Mouse (Mus musculus) midbrain, embryonic 11.5 days (tissue): ENCODE results near the gene Tmem266. TPM values are rescaled to one million over a fixed set of nuclear protein-coding genes. Genes with fewer than 3 reads are reported as not detected.
A peak's percentile ranks its signal among the peaks of the same experiment; 100 is the strongest.

Experiments used
- ATAC-seq: fragments of 200-750 bp; cut with Nextera tagmentation; 2 replicates; pipeline ENCODE4 v1.8.0; 2017; ENCODE audit warnings: moderate TSS enrichment, moderate library complexity; ENCODE audit not compliant: low FRiP score
- DNase-seq: peaks from one replicate; pipeline ENCODE4 v3.0.0; 2015; ENCODE audit warnings: low spot score; ENCODE audit errors: missing footprints
- H3K27ac ChIP-seq: fragments of 300-500 bp; sonication (generic); 2 replicates; pipeline ENCODE4 v1.5.1; 2014; ENCODE audit warnings: low read depth, low read length
- H3K27me3 ChIP-seq: fragments of 300-500 bp; sonication (generic); 2 replicates; pipeline ENCODE4 v1.6.1; 2014; ENCODE audit warnings: mild to moderate bottlenecking, low read length, moderate library complexity, mixed read lengths; ENCODE audit not compliant: control insufficient read depth, insufficient read depth
- H3K36me3 ChIP-seq: fragments of 300-500 bp; sonication (generic); 2 replicates; pipeline ENCODE4 v1.6.1; 2014; ENCODE audit warnings: mild to moderate bottlenecking, low read length, moderate library complexity, mixed read lengths; ENCODE audit not compliant: control insufficient read depth, insufficient read depth
- H3K4me1 ChIP-seq: fragments of 300-500 bp; sonication (generic); 2 replicates; pipeline ENCODE4 v1.6.1; 2014; ENCODE audit warnings: low read length; ENCODE audit not compliant: control insufficient read depth, insufficient read depth
- H3K4me2 ChIP-seq: fragments of 300-500 bp; sonication (generic); 2 replicates; pipeline ENCODE4 v1.6.1; 2014; ENCODE audit warnings: mild to moderate bottlenecking, moderate library complexity
- H3K4me3 ChIP-seq: fragments of 300-500 bp; sonication (generic); 2 replicates; pipeline ENCODE4 v1.5.1; 2014; ENCODE audit warnings: low read depth, low read length
- H3K9ac ChIP-seq: fragments of 300-500 bp; sonication (generic); 2 replicates; pipeline ENCODE4 v1.6.1; 2014; ENCODE audit warnings: low read length
- H3K9me3 ChIP-seq: fragments of 300-500 bp; sonication (generic); 2 replicates; pipeline ENCODE4 v1.6.1; 2016; ENCODE audit warnings: low read length; ENCODE audit not compliant: control insufficient read depth
- WGBS: fragments of 180-500 bp; shearing (Covaris S2); extraction: QIAGEN DNeasy Blood & Tissue Kit; methylation state at CpG from one replicate; pipeline ENCODE4 v1.1.7; 2014; 5-methylcytosine and 5-hydroxymethylcytosine counted together
- polyA plus RNA-seq: library from polyadenylated mRNA; unstranded; fragments of >200 nt; fragmentation: Nextera tagmentation; extraction: Ambion mirVana; gene quantifications from 2 replicates; pipeline ENCODE4 v1.2.1, GENCODE M21; 2014

Gene Tmem266
- polyA plus RNA-seq, 1 experiment from 2014 or later: 0.57 TPM

- H3K36me3 ChIP-seq: no peaks in the 10 kb centered on the region
- H3K9ac ChIP-seq: no peak overlapping the region
- DNase-seq: peak; percentile 92
- WGBS: 30% methylated on average over 8 of the region's 8 CpGs
- 0 out of 2 replicates have a peak overlapping the region, but pooled peaks have one; percentile 6 for H3K27ac ChIP-seq
- no peaks in the 10 kb centered on the region for H3K9me3 ChIP-seq
- no peak overlapping the region for H3K4me2 ChIP-seq
- H3K4me3 ChIP-seq: no peak overlapping the region
- peak; percentile 83 for ATAC-seq
- no peaks in the 10 kb centered on the region for H3K27me3 ChIP-seq
- peaks cover 16% of the 10 kb centered on the region for H3K4me1 ChIP-seq
These were observed 28.6 kb downstream of the Tmem266 start for GRCm38 (mm10) chr9:55355270-55355834.

- Histone ChIP-seq H3K9me3 (no peaks in the 10 kb centered on the region), H3K4me2 (no peak overlapping the region), H3K27ac (no peak overlapping the region), H3K36me3 (no peaks in the 10 kb centered on the region), H3K4me3 (no peak overlapping the region), H3K4me1 (peaks cover 16% of the 10 kb centered on the region), H3K9ac (no peak overlapping the region), H3K27me3 (no peaks in the 10 kb centered on the region)
- ATAC-seq (no peak), DNase-seq (no peak)
- WGBS: 84% methylated on average over 1 of the region's 1 CpGs
These were observed 30.5 kb downstream of the Tmem266 start for GRCm38 (mm10) chr9:55357164-55357563.

- DNase-seq (no peak), ATAC-seq (no peak)
- Histone ChIP-seq H3K4me1 (peaks cover 5% of the 10 kb centered on the region), H3K36me3 (no peaks in the 10 kb centered on the region), H3K9me3 (no peaks in the 10 kb centered on the region), H3K4me3 (no peak overlapping the region), H3K27me3 (no peaks in the 10 kb centered on the region), H3K27ac (no peak overlapping the region), H3K9ac (no peak overlapping the region), H3K4me2 (no peak overlapping the region)
- WGBS: 74% methylated on average over 3 of the region's 3 CpGs
These were observed 33.7 kb downstream of the Tmem266 start for GRCm38 (mm10) chr9:55360372-55360771.

GRCm38 (mm10) chr9:55360861-55361260 is 34.1 kb downstream of the Tmem266 start:
- no peak overlapping the region for H3K4me2 ChIP-seq
- no peaks in the 10 kb centered on the region for H3K36me3 ChIP-seq
- WGBS: 65% methylated on average over 7 of the region's 7 CpGs
- H3K27ac ChIP-seq: no peak overlapping the region
- no peaks in the 10 kb centered on the region for H3K27me3 ChIP-seq
- DNase-seq: no peak
- H3K4me1 ChIP-seq: peaks cover under 1% of the 10 kb centered on the region; the same call in 1 of the 2 replicates
- no peak overlapping the region for H3K4me3 ChIP-seq
- H3K9ac ChIP-seq: no peak overlapping the region
- H3K9me3 ChIP-seq: no peaks in the 10 kb centered on the region
- no peak for ATAC-seq

GRCm38 (mm10) chr9:55361969-55362368 is 35.3 kb downstream of the Tmem266 start:
- ATAC-seq (no peak), DNase-seq (no peak)
- Histone ChIP-seq H3K4me1 (no peaks in the 10 kb centered on the region), H3K9me3 (no peaks in the 10 kb centered on the region), H3K36me3 (no peaks in the 10 kb centered on the region), H3K4me3 (no peak overlapping the region), H3K27ac (no peak overlapping the region), H3K9ac (no peak overlapping the region), H3K27me3 (no peaks in the 10 kb centered on the region), H3K4me2 (no peak overlapping the region)
- 85% methylated on average over 5 of the region's 5 CpGs for WGBS

- no peak for ATAC-seq
- Histone ChIP-seq H3K27ac (no peak overlapping the region), H3K4me3 (no peak overlapping the region), H3K9ac (no peak overlapping the region), H3K4me1 (no peaks in the 10 kb centered on the region), H3K9me3 (no peaks in the 10 kb centered on the region), H3K4me2 (no peak overlapping the region), H3K36me3 (no peaks in the 10 kb centered on the region), H3K27me3 (no peaks in the 10 kb centered on the region)
- DNase-seq: no peak
These were observed 37.0 kb downstream of the Tmem266 start for GRCm38 (mm10) chr9:55363707-55364106.

GRCm38 (mm10) chr9:55368011-55368410 is 41.3 kb downstream of the Tmem266 start:
- no peaks in the 10 kb centered on the region for H3K4me1 ChIP-seq
- no peak for ATAC-seq
- H3K36me3 ChIP-seq: no peaks in the 10 kb centered on the region
- H3K27ac ChIP-seq: no peak overlapping the region
- no peak overlapping the region for H3K4me3 ChIP-seq
- H3K9ac ChIP-seq: no peak overlapping the region
- H3K9me3 ChIP-seq: no peaks in the 10 kb centered on the region
- no peak for DNase-seq
- no peaks in the 10 kb centered on the region for H3K27me3 ChIP-seq
- WGBS: 56% methylated on average over 3 of the region's 3 CpGs
- H3K4me2 ChIP-seq: no peak overlapping the region

GRCm38 (mm10) chr9:55371908-55372307 is 45.2 kb downstream of the Tmem266 start:
- Histone ChIP-seq H3K9ac (no peak overlapping the region), H3K4me2 (no peak overlapping the region), H3K36me3 (no peaks in the 10 kb centered on the region), H3K27me3 (no peaks in the 10 kb centered on the region), H3K4me1 (no peaks in the 10 kb centered on the region), H3K9me3 (no peaks in the 10 kb centered on the region), H3K27ac (no peak overlapping the region), H3K4me3 (no peak overlapping the region)
- ATAC-seq (no peak), DNase-seq (no peak)
- WGBS: 85% methylated on average over 7 of the region's 7 CpGs

DNA sequence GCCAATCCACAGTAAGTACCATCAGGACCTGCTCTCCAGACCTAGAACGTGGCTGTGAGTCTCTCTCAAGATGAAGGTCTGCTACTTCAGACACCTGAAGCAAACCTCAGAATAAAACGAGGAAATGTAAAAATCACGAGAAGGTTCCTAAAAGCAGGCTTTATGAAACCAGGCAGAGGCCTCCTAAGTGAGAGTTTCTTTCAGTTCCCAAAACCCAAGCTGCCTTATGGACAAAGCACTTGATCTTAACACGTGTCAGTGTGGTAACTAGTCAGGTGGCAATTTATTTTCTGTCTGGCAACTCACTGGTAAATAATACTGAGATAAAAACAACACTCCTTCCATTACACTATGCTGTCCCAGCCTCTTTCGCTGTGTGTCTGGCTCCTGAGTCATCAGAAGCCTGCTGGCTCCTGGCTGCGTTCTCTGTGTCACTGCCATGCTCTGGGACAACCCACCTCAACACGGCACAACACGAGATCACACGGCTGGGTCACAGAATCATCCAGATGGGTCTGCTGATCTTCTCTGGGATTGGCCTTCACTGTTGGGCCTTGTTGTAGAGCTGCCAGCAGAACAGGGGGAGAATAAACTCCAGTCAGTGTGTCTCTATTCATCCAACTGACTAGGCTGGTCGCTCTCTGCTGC is 51.0 kb downstream of the Tmem266 start:
- H3K4me1 ChIP-seq: no peaks in the 10 kb centered on the region
- H3K9me3 ChIP-seq: no peaks in the 10 kb centered on the region
- 88% methylated on average over 10 of the region's 10 CpGs for WGBS
- no peak overlapping the region for H3K27ac ChIP-seq
- no peak overlapping the region for H3K9ac ChIP-seq
- no peak for DNase-seq
- no peak overlapping the region for H3K4me2 ChIP-seq
- ATAC-seq: no peak
- H3K4me3 ChIP-seq: no peak overlapping the region
- H3K36me3 ChIP-seq: no peaks in the 10 kb centered on the region
- no peaks in the 10 kb centered on the region for H3K27me3 ChIP-seq
